Mouse (Mus musculus) left cerebral cortex, postnatal 4 days (tissue): ENCODE results near the gene Dctn2. TPM values are rescaled to one million over a fixed set of nuclear protein-coding genes. Genes with fewer than 3 reads are reported as not detected.
"Not testable (repeated sequence)": the region's sequence is repeated elsewhere in the genome, so short reads cannot be mapped to it uniquely, and the experiment has no call there.

Experiments
- DNase-seq: peaks from one replicate; pipeline ENCODE4 v3.0.0-alpha.2; 2022
- intact Hi-C: fragments of 180-260 bp; cut with DNase I; formaldehyde crosslinking; loops from one replicate; pipeline ENCODE4 v1.15.1; 2025
- total RNA-seq, 2 experiments: library from RNA; stranded (reverse); gene quantifications; 2 replicates each; pipeline ENCODE4 v1.2.3; 2021

The Dctn2 gene
- total RNA-seq, 2 experiments from 2014 or later, result 298 to 302 TPM

DNA sequence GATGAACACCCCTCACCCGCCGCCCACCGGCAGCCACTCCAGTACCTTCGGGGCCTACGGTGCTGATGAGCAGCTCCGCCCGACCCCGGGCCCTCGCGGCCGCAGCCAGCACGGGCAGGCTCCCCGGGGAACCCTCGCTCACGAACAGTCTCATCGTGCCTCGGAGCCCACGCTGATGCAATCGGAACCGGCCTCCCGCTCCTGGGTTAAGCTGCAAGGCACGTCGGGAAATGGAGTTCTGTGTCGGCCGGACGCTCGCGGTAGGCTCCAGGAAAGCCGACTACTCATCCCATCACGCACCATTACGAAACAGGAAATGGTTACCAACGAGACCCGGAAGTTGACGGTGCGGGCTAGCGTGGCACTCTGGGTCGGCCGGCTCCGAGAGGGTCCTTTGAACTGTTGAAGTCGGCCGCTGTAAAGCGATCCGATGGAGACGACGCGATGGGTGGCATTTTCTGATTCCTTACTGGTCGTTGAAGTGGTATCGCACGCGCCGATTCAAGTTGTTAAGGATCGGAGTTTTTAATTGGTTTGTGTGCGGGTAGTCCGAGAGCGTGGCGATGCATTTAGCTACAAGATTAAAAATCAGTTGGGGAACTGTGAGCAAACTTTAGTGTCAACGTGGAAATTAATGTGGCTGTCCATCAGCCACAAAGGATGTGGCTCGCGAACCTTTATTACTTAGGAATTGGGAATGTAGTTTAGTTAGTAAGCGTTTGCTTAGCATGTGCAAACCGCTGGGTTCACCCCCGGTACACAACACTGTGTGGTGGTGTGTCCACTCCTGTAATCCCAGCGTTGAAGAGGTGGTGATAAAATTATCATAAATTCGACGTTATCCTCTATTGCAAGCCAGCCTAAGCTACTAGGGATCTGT lies 45.5 kb downstream of the Dctn2 start, which contains the start of gene Mars:
Mars (minus strand) TSS at position 311 of the 880 bp plus-strand sequence.
- intact Hi-C loops, result no loop called here
- peak; percentile 91 for DNase-seq

GRCm38 (mm10) chr10:127312356-127312676 lies 46.1 kb downstream of the Dctn2 start:
- intact Hi-C loops, result no loop called here
- DNase-seq, result peak; percentile 86

- intact Hi-C loops, result no loop called here
Observed at GRCm38 (mm10) chr10:127312858-127313257, 46.7 kb downstream of the Dctn2 start.

GRCm38 (mm10) chr10:127313516-127313915 lies 47.3 kb downstream of the Dctn2 start:
- DNase-seq, intact Hi-C loops: not testable (repeated sequence)

More at GRCm38 (mm10) chr10:127312858-127313257, 46.7 kb downstream of the Dctn2 start:
- no peak for DNase-seq

GRCm38 (mm10) chr10:127314950-127315349 lies 48.8 kb downstream of the Dctn2 start:
- DNase-seq, intact Hi-C loops: not testable (repeated sequence)

- DNase-seq, result no peak
- intact Hi-C loops, result no loop called here
Observed at GRCm38 (mm10) chr10:127317277-127317676, 51.1 kb downstream of the Dctn2 start.

GRCm38 (mm10) chr10:127318009-127318408 lies 51.8 kb downstream of the Dctn2 start:
- DNase-seq, result no peak
- intact Hi-C loops, result no loop called here

GRCm38 (mm10) chr10:127319969-127320368 lies 53.8 kb downstream of the Dctn2 start:
- intact Hi-C loops, result no loop called here

DNA sequence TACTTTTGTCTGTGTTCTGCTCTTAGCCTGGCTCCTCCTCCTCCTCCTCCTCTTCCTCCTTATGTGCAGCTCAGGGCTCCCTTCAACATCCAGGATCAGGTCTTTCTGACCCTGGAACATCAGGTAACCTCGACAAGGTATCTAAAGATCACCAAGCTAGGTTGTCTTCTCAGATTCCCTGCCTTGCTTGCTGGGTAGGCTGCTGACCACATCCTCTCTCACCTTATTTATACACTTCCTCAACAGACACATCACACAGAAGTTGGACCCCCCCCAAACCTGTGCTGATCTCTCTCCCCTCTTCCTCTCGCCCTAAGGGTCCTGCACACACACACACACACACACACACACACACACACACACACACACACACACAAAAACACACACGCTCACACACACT lies 55.5 kb downstream of the Dctn2 start, which contains the start of gene Arhgap9:
Arhgap9 (plus strand) TSS at position 344 of the 400 bp plus-strand sequence.
- intact Hi-C loops, result no loop called here
- DNase-seq, result no peak

More at GRCm38 (mm10) chr10:127319969-127320368, 53.8 kb downstream of the Dctn2 start:
- no peak for DNase-seq

- no peak for DNase-seq
- intact Hi-C loops, result no loop called here
Observed at GRCm38 (mm10) chr10:127322178-127322577, 56.0 kb downstream of the Dctn2 start.

GRCm38 (mm10) chr10:127322669-127323068 lies 56.5 kb downstream of the Dctn2 start:
- intact Hi-C loops, result no loop called here
- DNase-seq, result no peak

DNA sequence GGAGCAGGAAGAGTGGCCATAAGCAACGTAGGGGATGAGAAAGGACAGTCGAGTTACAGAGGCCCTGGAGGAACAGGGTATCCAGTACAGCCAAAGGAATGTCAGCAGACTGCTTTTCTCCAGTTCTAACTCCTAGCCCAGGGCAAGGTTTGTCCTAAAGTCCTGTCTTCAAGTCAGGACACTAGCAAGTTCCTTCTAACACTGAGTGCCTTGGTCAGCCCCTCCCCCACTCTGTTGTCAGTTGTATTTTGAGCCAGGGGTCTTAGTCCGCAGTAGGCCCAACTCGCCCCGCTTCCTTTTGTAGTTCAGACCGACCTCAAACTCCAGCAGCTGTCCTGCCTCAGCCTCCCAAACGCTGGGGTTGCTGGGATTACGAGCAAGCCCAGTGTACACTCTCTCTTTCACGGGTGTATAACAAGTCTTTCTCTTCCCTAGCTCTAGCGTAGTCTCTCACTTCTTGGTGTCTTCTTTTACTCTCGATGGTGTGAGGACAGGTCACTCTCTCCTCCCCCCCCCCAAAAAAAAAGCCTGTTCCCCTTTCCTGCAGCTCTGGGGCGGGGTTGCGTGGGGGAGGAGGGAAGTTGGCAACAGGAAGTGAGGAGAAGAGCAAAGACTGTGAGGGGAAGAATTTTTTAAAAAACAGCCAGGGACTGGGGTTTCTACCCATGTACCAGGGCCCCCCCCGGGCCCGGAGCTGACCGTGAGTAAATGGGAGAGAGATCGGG lies 57.1 kb downstream of the Dctn2 start:
- DNase-seq, result no peak
- intact Hi-C loops, result no loop called here

DNA sequence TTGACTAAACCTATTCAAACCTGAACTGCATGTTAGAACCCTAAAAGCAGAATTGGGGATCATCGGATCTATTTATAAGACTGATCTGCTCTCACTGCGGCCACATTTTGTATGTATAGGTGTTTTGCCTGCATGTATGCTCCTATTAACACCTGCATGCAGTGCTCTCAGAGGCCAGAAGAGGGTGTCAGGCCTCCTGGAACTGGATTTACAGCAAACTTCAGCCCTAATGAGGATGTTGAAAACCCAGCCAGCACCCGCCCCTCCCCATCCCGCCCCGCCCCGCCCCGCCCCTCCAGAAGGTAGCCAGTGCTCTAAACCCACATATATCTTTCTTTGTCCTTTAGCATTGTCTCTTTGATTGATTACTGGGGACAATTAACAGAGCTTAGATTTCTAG lies 58.3 kb downstream of the Dctn2 start:
- intact Hi-C loops, result no loop called here

DNA sequence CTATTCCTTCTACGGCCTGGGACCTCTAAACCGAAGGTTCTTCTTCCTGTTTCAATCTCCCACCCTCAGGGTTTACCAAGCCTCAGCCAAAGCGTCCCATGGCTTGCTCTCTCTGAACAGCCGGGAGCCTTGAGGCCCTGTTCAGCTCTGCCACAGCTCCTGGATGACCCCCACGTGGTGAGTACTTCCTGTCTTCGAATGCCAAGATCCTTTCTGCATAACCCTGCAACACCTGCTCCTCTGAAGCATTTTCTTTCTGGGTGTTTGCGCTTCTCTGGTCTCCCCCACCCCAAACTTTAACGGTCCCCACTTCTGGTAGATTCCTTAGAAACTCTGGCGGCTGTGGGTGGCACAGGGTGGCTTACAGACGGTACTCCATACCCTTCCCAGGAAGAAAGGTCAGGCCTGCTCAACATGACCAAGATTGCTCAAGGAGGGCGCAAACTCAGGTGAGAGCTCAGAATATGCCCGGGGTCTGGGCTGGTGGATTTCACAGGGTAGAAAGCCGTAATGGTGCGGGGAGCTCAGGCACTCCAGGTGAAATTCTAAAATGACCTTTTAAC lies 59.4 kb downstream of the Dctn2 start:
- DNase-seq, result no peak
- intact Hi-C loops, result no loop called here

More for the DNA sequence above, 58.3 kb downstream of the Dctn2 start:
- peak; percentile 48 for DNase-seq

- no peak for DNase-seq
- intact Hi-C loops, result no loop called here
Observed at GRCm38 (mm10) chr10:127326017-127326801, 60.0 kb downstream of the Dctn2 start.

DNA sequence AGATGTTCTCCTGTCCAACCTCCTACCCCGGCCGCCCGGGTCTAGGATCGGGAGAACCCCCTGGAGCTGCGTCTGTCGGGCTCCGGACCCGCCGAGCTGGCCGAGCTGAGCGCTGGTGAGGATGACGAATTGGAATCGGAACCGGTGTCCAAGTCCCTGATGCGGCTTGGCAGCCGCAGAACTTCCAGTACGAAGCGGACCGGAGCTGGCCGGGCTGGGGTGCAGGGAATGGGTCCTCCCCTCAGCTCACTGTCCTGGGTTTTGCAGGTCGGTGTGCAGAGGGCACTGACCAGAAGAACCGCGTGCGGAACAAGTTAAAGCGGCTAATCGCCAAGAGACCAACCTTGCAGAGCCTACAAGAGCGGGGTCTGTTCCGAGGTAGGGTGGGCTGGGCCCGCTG lies 60.7 kb downstream of the Dctn2 start:
- intact Hi-C loops, result no loop called here
- no peak for DNase-seq

GRCm38 (mm10) chr10:127327461-127328145 lies 61.4 kb downstream of the Dctn2 start:
- no peak for DNase-seq
- intact Hi-C loops, result no loop called here

- intact Hi-C loops, result loop anchor here (10.0 kb wide), 1 partner anchor 205 kb away; the partner anchor contains the start of gene Nxph4
- DNase-seq, result no peak
Observed at GRCm38 (mm10) chr10:127330212-127330611, 64.0 kb downstream of the Dctn2 start.
